Mouse (Mus musculus) frontal cortex, postnatal 10 days (tissue): ENCODE data around the gene Rpl6.
"Not testable (repeated sequence)": the region's sequence is repeated elsewhere in the genome, so short reads cannot be mapped to it uniquely, and the experiment has no call there.

ENCODE experiments used
- DNase-seq, 2 experiments: peaks; one replicate each; pipeline ENCODE4 v3.0.0; 2022; ENCODE audit warnings: low spot score in 2 of 2, mixed read lengths in 1 of 2

Gene Rpl6

DNA sequence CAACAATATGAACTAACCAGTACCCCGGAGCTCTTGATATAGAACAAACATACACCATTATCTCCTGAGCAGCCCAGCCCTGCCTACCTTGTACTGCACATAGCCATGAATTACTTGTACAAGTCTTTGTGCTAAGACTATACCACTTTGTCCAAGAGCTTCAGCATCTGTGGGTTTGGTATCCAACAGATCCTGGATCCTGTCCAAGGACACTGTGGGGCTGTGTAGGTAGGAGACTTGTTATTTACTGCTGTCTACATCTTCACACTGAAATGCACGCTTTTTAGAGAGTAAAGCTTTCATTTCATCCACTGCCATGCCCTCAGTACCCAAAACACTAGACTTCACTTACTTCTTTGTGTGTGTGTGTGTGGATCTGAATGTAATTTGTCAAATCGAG, 20.6 kb downstream of the Rpl6 start:
- DNase-seq = no peak

- no peak for DNase-seq
Measured at GRCm38 (mm10) chr5:121225854-121226253, 21.6 kb downstream of the Rpl6 start.

DNA sequence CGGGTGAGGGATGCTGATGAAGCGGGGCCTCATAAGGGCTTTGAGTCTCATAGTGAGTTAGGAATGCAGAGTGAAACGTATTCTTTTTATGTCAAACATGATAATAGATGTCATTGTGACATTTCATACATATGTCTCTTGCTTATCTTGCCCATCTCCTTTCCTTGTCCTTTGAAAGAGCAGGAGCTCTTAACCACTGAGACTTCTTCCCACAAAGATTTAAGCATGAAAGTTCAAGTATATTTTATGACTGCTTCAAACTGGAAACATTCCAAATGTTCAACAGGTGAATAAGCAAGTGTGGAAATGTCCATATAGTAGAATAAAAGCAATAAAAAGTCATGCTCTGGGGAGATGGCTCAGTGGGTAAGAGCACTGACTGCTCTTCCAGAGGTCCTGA, 22.1 kb downstream of the Rpl6 start:
- no peak for DNase-seq

DNA sequence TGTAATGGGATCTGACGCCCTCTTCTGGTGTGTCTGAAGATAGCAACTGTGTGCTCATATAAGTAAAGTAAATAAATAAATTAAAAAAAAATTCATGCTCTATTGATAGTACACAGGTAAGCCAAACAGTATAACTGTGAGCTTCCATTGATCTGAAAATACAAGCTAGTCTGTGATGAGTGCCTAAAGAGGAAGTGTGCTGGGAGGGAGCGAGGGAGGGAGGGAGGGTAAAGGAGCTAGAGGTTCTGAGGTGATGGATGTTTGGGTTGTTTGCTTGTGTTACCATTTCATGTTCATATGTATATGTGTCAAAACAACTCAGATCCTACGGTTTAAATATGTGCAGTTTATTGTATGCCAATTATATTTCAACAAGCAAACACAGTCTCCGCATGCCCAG, 22.6 kb downstream of the Rpl6 start:
- DNase-seq = no peak

DNA sequence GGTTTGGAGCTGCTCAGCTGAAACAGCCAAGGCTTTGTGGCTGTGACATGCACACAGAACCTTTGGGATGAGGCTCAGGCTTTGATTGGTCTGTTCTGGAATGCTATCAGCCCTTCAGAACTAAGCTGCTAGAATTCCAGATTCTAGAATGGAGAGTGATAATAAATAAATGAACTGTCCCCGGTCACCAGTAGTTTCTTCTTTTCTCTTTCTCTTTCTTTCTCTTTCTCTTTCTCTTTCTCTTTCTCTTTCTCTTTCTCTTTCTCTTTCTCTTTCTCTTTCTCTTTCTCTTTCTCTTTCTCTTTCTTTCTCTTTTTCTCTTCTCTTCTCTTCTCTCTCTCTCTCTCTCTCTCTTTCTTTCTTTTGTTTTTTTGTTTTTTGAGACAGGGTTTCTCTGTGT, 23.0 kb downstream of the Rpl6 start:
- DNase-seq = not testable (repeated sequence)

- no peak for DNase-seq
Measured at GRCm38 (mm10) chr5:121229182-121229581, 24.9 kb downstream of the Rpl6 start.

- no peak for DNase-seq
Measured at GRCm38 (mm10) chr5:121230811-121231210, 26.5 kb downstream of the Rpl6 start.

- no peak for DNase-seq
Measured at GRCm38 (mm10) chr5:121232789-121233188, 28.5 kb downstream of the Rpl6 start.

DNA sequence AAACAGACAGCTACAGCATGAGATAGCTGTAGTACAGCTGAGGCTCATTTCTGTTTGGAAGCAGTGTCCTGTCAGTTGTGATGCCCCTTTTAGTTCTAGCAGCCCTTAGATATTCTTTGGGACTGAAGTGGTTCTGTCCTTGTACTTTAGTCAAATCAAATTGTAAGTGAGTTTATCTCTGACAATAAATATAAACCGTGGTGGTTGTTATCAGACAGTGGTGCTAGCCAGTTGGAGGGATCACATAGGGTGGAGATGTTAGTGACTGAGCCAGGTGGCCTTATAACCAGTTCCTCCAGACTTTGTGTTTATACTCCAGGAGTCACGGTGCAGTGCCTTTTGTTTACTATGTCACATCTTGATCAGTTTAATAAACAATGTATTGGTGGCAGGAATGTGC, 29.4 kb downstream of the Rpl6 start:
- DNase-seq = no peak

- no peak for DNase-seq
Measured at GRCm38 (mm10) chr5:121236171-121236570, 31.9 kb downstream of the Rpl6 start.

DNA sequence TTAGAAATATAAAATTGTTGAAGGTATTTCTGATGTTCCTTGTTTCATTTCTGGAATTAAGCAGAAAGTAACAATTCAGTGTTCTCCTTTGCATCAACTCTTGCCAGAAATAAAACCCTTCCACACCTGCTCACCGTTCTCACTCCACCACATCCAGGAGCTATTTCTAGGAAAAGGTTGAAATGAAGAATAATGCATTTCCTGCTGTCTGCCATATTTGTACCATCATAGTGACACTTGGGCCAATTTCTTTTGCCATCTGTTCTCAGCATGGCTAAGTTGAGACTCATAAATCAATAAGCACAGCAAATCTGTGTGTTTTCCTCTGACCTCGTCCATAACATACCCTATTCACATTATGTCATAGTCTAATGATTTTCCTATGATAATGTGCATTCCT, 33.9 kb downstream of the Rpl6 start:
- no peak for DNase-seq

GRCm38 (mm10) chr5:121239846-121240245, 35.6 kb downstream of the Rpl6 start:
- DNase-seq = no peak

GRCm38 (mm10) chr5:121241182-121241581, 36.9 kb downstream of the Rpl6 start:
- no peak for DNase-seq

DNA sequence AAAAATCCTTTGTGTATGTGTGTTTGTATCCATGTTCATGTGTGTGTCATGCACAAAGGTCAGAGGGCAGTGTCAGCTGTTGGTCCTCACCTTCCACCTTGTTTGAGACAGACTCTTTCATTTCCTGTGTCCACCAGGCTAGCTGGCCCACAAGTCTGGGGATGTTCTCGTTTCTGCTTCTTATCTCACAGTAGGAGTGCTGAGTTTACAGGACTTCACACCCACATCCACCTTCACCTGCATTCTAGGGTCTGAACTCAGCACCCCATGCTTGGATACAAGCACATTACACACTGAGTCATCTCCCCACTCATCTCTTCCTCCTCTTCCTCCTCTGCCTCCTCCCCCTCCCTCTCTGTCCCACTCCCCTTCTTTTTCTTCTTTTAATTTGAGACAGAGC, 38.0 kb downstream of the Rpl6 start:
- no peak for DNase-seq

DNA sequence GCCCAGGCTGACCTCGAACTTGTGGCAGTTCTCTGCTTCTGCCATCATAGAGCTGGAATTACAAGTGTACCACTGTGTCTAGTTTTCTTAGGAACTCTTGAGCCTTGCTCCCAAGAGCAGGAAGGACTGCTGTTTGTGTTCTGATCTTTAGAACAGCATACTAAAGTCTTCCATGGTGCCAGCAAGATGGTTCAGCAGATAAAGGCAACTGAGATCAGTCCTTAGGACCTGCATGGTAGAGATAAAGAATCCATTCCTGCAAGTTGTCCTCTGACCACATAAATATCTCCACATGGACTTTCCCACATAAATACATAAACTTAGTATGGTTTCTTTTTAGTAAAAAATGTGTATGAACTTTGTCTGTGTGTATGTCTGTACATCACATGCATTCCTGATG, 38.4 kb downstream of the Rpl6 start:
- no peak for DNase-seq

DNA sequence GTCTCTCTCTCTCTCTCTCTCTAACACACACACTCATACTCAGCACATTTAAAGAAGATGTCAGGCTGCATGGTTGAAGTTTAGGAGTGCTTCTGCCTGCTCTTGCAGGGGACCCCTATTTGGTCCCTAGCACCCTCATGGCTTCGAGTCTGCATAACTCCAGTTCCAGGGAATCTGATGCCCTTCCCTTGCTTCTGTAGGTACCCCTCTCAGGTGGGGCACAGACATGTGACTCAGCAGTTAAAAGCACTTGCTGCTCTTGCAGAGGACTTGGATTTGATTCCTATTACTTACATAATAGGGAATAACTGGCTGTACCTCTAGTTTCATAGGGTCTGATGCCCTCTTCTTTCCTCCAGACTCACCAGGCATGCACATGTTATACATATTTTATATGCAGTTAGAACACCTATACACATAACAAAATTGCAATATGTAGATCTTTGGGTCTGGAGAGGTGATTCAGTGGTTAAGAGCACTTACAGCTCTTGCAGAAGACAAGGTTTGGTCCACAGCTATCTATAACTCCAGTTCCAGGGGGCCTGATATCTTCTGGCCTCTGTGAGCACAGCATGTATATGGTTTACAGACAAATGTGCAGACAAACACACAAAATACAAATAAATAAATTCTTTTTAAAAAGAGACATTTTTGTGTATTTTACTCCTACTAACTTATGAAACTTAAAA, 39.5 kb downstream of the Rpl6 start:
- no peak for DNase-seq

DNA sequence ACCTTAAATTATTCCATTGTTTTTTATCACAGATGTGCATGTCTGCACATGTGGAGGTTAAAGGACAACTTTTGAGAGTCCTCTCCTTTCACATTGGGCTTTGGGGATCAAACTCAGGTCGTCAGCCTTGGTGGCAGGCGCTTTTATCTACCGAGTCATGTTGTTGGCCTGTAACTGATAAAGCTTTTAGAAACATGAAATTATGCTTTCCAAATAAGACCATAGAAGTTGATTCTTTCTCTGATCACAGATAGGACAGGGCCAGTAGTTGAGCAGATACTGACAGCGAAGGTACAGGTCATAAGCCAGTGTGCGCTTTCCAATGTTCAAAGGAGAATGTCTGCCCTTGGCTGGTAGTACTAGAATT, 40.1 kb downstream of the Rpl6 start:
- no peak for DNase-seq

- no peak for DNase-seq
Measured at GRCm38 (mm10) chr5:121245201-121245600, 40.9 kb downstream of the Rpl6 start.

DNA sequence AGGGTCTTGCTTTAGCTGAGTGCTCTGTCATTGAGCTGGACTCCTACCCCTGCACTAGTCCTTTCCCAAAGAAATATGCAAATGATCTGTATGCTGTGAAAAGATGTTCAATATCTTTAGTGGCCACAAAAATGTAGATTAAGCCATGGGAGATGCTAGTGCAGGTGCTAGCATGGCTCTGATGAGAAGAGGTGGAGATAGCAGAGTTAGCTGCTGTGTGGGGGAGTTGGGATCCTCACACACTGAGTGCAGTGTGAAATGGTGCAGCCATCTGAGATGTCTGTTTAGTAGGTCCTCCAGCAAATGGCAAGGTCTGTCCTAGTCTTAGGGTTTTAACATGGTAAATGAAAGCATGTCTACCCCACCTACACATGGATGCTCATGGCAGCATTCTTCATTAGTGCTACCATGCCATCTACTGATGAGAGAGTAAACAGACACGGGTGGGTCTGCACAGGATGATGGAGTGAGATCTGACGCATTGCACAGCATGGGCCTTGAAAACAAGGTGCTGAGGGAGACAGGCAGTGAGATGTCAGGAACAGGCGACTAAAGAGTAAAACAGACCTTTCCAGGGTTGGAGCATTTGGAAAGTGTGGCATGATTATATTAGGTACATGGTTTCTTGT, 44.6 kb downstream of the Rpl6 start:
- no peak for DNase-seq

- no peak for DNase-seq
Measured at GRCm38 (mm10) chr5:121249693-121250092, 45.4 kb downstream of the Rpl6 start.

- DNase-seq = no peak
Measured at GRCm38 (mm10) chr5:121251813-121252212, 47.5 kb downstream of the Rpl6 start.

GRCm38 (mm10) chr5:121253816-121254497, 49.7 kb downstream of the Rpl6 start:
- DNase-seq = no peak

GRCm38 (mm10) chr5:121254977-121255376, 50.7 kb downstream of the Rpl6 start:
- no peak for DNase-seq
